ENCODE assay signal across 8 mouse cellular contexts in genomic region chr3:59005996-59006730, GRCm38 (mm10). TPM values are rescaled to one million over a fixed set of nuclear protein-coding genes. Genes with fewer than 3 reads are reported as not detected.
A peak's percentile ranks its signal among the peaks of the same experiment; 100 is the strongest.
DNase-seq lines count a peak whose midpoint lies in the region; ATAC-seq lines count a peak whose summit lies in the region.

No protein-coding gene starts in this region.

- H3K4me2 ChIP-seq in intestine, embryonic 14.5 days (ENCODE audit: low read length), result peak overlapping the region; percentile 99
- peak overlapping the region; percentile 87 for H3K4me2 ChIP-seq in neural tube, embryonic 12.5 days (replicated peaks)

- H3K4me1 ChIP-seq in intestine, embryonic 14.5 days (replicated peaks; ENCODE audit: control insufficient read depth, insufficient read depth, low read length), result 0 out of 2 replicates have a peak, but pooled peaks cover 3% of the 10 kb centered on the region
- H3K4me1 ChIP-seq in neural tube, embryonic 12.5 days, result peaks cover 7% of the 10 kb centered on the region; the same call in 1 of the 2 replicates

- H3K9ac ChIP-seq in intestine, embryonic 14.5 days (ENCODE audit: low read length), result peak overlapping the region; percentile 51
- H3K9ac ChIP-seq in neural tube, embryonic 12.5 days, result peak overlapping the region; percentile 75

- DNase-seq in heart, adult 11 months, result peak; percentile 95
- DNase-seq in heart, adult 8-10 months (ENCODE audit: low spot score), result no peak
- peak; percentile 77 for DNase-seq in cerebellum, adult 9-11 months
- DNase-seq in gastrocnemius, postnatal 10 days, result peak; percentile 52
- peak; percentile 90 for DNase-seq in intestine, embryonic 14.5 days (ENCODE audit: low spot score)
- DNase-seq in liver, result peak; percentile 8
- DNase-seq in thymus, postnatal 0 days (ENCODE audit: low spot score), result peak; percentile 31

- WGBS in intestine, embryonic 14.5 days, result under 1% methylated on average over 60 of the region's 83 CpGs
- WGBS in neural tube, embryonic 12.5 days, result under 1% methylated on average over 67 of the region's 83 CpGs

- peak overlapping the region; percentile 58 for H3K4me3 ChIP-seq in intestine, embryonic 14.5 days (ENCODE audit: low read depth, low read length)
- peak overlapping the region; percentile 83 for H3K4me3 ChIP-seq in neural tube, embryonic 12.5 days

- H3K36me3 ChIP-seq in intestine, embryonic 14.5 days (ENCODE audit: control insufficient read depth, insufficient read depth, low read length), result no peaks in the 10 kb centered on the region
- no peaks in the 10 kb centered on the region for H3K36me3 ChIP-seq in neural tube, embryonic 12.5 days

- peak; percentile 76 for ATAC-seq in intestine, embryonic 14.5 days (replicated peaks; ENCODE audit: low FRiP score, low TSS enrichment, low read depth)
- ATAC-seq in neural tube, embryonic 12.5 days (ENCODE audit: low FRiP score, low read depth), result peak; percentile 74

- H3K27me3 ChIP-seq in intestine, embryonic 14.5 days (replicated peaks; ENCODE audit: control insufficient read depth, insufficient read depth, low read length), result peaks cover 12% of the 10 kb centered on the region
- no peaks in the 10 kb centered on the region for H3K27me3 ChIP-seq in neural tube, embryonic 12.5 days (replicated peaks)

- H3K27ac ChIP-seq in intestine, embryonic 14.5 days (ENCODE audit: low read depth), result peak overlapping the region; percentile 81
- peak overlapping the region; percentile 89 for H3K27ac ChIP-seq in neural tube, embryonic 12.5 days

- no peaks in the 10 kb centered on the region for H3K9me3 ChIP-seq in intestine, embryonic 14.5 days (ENCODE audit: control insufficient read depth, low read length)
- no peaks in the 10 kb centered on the region for H3K9me3 ChIP-seq in neural tube, embryonic 12.5 days

RNA-seq across cellular contexts. Expression of gene Med12l, which starts 0.5 kb away (rescaled TPM):
- total RNA-seq in heart, adult 8-10 months (2022), result 1 to 10 TPM; 6.1 to 9.3 (median 6.6) TPM
- 1 to 10 TPM; 2.7 to 3.0 TPM for total RNA-seq in gastrocnemius, postnatal 10 days (2021)
- polyA plus RNA-seq in intestine, embryonic 14.5 days (2014; fragmentation: Nextera tagmentation; extraction: Ambion mirVana), result 2.4 TPM in 2 replicates
- polyA plus RNA-seq in neural tube, embryonic 12.5 days (2016; fragmentation: Nextera tagmentation; extraction: Ambion mirVana), result 3.9 and 4.5 TPM in 2 replicates
- polyA plus RNA-seq in thymus, postnatal 0 days (2015; fragmentation: Nextera tagmentation; extraction: Ambion mirVana), result 0.53 and 0.57 TPM in 2 replicates
